Mouse (Mus musculus) erythroblast, embryonic 14.5 days (primary cell): ENCODE measurements at regions not wholly inside any gene's neighbourhood (a gene's known extent, or its start where the extent isn't known, plus 50 kb on each side); places are given as distances from the start of the nearest gene placed in this dataset.

Experiments used
- GATA1 ChIP-seq: IDR thresholded peaks from 2 replicates; pipeline ENCODE4 v1.6.1; 2012; ENCODE audit warnings: low read length, inconsistent platforms, mixed read lengths
- TAL1 ChIP-seq: IDR thresholded peaks from 3 replicates; pipeline ENCODE4 v1.6.1; 2012; ENCODE audit warnings: low read length, inconsistent platforms, mixed read lengths

DNA sequence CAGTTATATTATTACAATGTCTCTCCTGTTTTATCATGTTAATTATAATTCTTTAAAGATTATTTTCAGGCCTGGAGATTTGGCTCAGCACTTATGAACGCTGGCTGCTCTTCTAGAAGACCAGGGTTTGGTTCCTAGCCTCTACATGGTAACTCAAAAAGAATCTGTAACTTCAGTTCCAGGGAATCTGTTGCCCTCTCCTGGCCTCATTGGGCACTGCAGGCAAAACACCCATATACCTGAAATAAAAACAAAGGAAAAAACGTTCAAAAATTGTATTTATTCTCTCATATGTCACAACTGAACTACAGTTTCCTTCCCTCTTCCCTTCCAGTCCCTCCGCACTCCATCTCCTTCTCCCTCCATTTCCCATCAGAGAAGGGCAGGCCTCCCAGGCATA is 201.9 kb upstream of the Kit start:
- TF ChIP-seq TAL1 = no peak
- no peak for TF ChIP-seq GATA1
